Mouse (Mus musculus): ENCODE results near the gene Nup155. TPM values are rescaled to one million over a fixed set of nuclear protein-coding genes. Genes with fewer than 3 reads are reported as not detected.
A peak's percentile ranks its signal among the peaks of the same experiment; 100 is the strongest.
"Not testable (repeated sequence)": the region's sequence is repeated elsewhere in the genome, so short reads cannot be mapped to it uniquely, and the experiment has no call there.

Gene Nup155
- polyA plus RNA-seq (2015; fragmentation: Nextera tagmentation; extraction: Ambion mirVana) = 17.9 and 18.5 TPM in 2 replicates

- Histone ChIP-seq H3K4me3 (ENCODE audit: low read length) (peak within 1 kb of the TSS; percentile 82), H3K9ac (ENCODE audit: low read length) (peak within 1 kb of the TSS; percentile 88), H3K4me1 (replicated peaks; ENCODE audit: control insufficient read depth, insufficient read depth, low read length) (peaks cover 13% of the 10 kb centered on the region), H3K36me3 (ENCODE audit: control insufficient read depth, insufficient read depth, low read length) (peaks cover 18% of the 10 kb centered on the region), H3K9me3 (ENCODE audit: control insufficient read depth, low read length) (no peaks in the 10 kb centered on the region), H3K27me3 (ENCODE audit: control insufficient read depth, insufficient read depth, low read depth, low read length) (no peaks in the 10 kb centered on the region), H3K27ac (ENCODE audit: low read length) (peak within 1 kb of the TSS; percentile 79), H3K4me2 (ENCODE audit: low read depth, low read length) (peak within 1 kb of the TSS; percentile 89)
- ATAC-seq (ENCODE audit: low read depth) = peak; percentile 99
- under 1% methylated on average over 50 of the region's 54 CpGs for WGBS
Observed at GRCm38 (mm10) chr15:8108966-8109743, at the start of gene Nup155. Gene Nup155 (plus strand): TSS chr15:8109273.

DNA sequence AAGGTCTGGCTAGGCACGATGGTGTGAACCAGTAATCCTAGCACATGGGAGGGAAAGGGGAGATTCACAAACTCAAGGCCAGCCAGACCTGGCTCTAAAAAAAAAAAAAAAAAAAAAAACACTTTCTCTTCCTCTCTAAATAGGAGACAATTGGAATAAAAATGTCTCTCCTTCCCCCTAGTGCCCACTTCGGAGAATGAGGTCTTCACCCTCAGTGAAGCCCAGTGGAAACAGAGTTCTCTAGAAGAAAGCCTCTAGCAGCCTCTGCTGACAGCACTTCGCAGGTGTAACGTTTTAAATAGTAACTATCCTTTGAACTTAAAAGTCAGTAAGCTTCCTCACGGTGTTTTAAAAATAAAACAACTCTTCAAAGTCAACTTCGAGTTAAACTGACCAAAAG is 43.9 kb upstream of the Nup155 start:
- no peaks in the 10 kb centered on the region for H3K27me3 ChIP-seq (ENCODE audit: control insufficient read depth, insufficient read depth, low read depth, low read length)
- H3K4me2 ChIP-seq (ENCODE audit: low read depth, low read length) = no peak overlapping the region
- H3K4me3 ChIP-seq (ENCODE audit: low read length) = no peak overlapping the region
- no peaks in the 10 kb centered on the region for H3K9me3 ChIP-seq (ENCODE audit: control insufficient read depth, low read length)
- 58% methylated on average over 6 of the region's 6 CpGs for WGBS
- no peaks in the 10 kb centered on the region for H3K4me1 ChIP-seq (replicated peaks; ENCODE audit: control insufficient read depth, insufficient read depth, low read length)
- peaks cover 7% of the 10 kb centered on the region; the same call in 1 of the 2 replicates for H3K36me3 ChIP-seq (ENCODE audit: control insufficient read depth, insufficient read depth, low read length)
- no peak overlapping the region for H3K9ac ChIP-seq (ENCODE audit: low read length)
- no peak for ATAC-seq (ENCODE audit: low read depth)
- H3K27ac ChIP-seq (ENCODE audit: low read length) = no peak overlapping the region

- WGBS = 95% methylated on average over 3 of the region's 3 CpGs
- H3K4me1 ChIP-seq (replicated peaks; ENCODE audit: control insufficient read depth, insufficient read depth, low read length); H3K9me3 ChIP-seq (ENCODE audit: control insufficient read depth, low read length); H3K36me3 ChIP-seq (ENCODE audit: control insufficient read depth, insufficient read depth, low read length); ATAC-seq (ENCODE audit: low read depth); H3K4me3 ChIP-seq (ENCODE audit: low read length); H3K9ac ChIP-seq (ENCODE audit: low read length); H3K4me2 ChIP-seq (ENCODE audit: low read depth, low read length); H3K27me3 ChIP-seq (ENCODE audit: control insufficient read depth, insufficient read depth, low read depth, low read length); H3K27ac ChIP-seq (ENCODE audit: low read length): not testable (repeated sequence)
Observed at GRCm38 (mm10) chr15:8073159-8073558, 35.9 kb upstream of the Nup155 start.

DNA sequence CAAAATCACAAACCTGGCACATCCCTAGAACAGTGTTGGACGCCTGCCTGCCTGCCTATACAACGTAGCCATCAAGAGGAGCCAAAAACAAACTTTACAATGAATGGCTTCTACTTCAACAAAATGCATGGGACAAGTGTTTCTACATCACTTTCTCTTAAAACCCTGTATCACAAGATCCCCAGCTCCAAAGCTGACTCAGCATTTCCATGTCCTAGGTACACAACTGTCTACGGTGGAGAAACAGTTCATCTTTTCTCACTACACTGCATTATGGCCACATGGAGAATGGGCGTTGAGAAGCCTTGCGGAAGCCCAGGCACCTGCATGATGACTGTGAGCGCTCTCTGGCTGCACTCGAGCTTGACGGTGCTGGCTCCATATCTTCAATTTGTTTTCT is 26.9 kb upstream of the Nup155 start:
- Histone ChIP-seq H3K4me2 (ENCODE audit: low read depth, low read length) (no peak overlapping the region), H3K4me1 (replicated peaks; ENCODE audit: control insufficient read depth, insufficient read depth, low read length) (no peaks in the 10 kb centered on the region), H3K4me3 (ENCODE audit: low read length) (no peak overlapping the region), H3K9ac (ENCODE audit: low read length) (no peak overlapping the region), H3K27me3 (ENCODE audit: control insufficient read depth, insufficient read depth, low read depth, low read length) (no peaks in the 10 kb centered on the region), H3K9me3 (ENCODE audit: control insufficient read depth, low read length) (no peaks in the 10 kb centered on the region), H3K27ac (ENCODE audit: low read length) (no peak overlapping the region), H3K36me3 (ENCODE audit: control insufficient read depth, insufficient read depth, low read length) (peaks cover 6% of the 10 kb centered on the region)
- 91% methylated on average over 8 of the region's 8 CpGs for WGBS
- no peak for ATAC-seq (ENCODE audit: low read depth)

GRCm38 (mm10) chr15:8087293-8087692 is 21.8 kb upstream of the Nup155 start:
- Histone ChIP-seq H3K36me3 (ENCODE audit: control insufficient read depth, insufficient read depth, low read length) (peaks cover 6% of the 10 kb centered on the region; the same call in 1 of the 2 replicates), H3K9me3 (ENCODE audit: control insufficient read depth, low read length) (no peaks in the 10 kb centered on the region), H3K27me3 (ENCODE audit: control insufficient read depth, insufficient read depth, low read depth, low read length) (no peaks in the 10 kb centered on the region), H3K27ac (ENCODE audit: low read length) (no peak overlapping the region), H3K4me3 (ENCODE audit: low read length) (no peak overlapping the region), H3K9ac (ENCODE audit: low read length) (no peak overlapping the region), H3K4me1 (replicated peaks; ENCODE audit: control insufficient read depth, insufficient read depth, low read length) (no peaks in the 10 kb centered on the region), H3K4me2 (ENCODE audit: low read depth, low read length) (no peak overlapping the region)
- no peak for ATAC-seq (ENCODE audit: low read depth)
- WGBS = 89% methylated on average over 4 of the region's 4 CpGs

DNA sequence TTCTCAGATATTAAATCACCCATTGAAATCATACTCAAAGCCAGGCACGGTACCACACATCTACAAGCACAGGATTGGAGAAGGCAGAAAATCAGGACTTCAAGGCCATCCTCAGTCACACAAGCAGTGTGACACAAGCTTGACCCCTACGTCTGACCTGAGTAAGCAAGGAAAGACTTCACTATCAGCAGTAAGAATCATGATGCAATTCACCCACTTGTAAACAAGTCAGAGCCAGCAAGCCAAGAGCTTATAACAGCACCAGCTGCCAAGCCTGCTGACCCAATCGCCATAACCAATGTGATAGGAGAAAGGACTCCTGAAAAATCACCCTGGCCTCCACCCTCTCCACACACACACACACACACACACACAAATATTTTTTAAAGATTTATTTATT is 20.4 kb upstream of the Nup155 start:
- no peak for ATAC-seq (ENCODE audit: low read depth)
- WGBS = 70% methylated on average over 3 of the region's 3 CpGs
- H3K9ac ChIP-seq (ENCODE audit: low read length) = no peak overlapping the region

DNA sequence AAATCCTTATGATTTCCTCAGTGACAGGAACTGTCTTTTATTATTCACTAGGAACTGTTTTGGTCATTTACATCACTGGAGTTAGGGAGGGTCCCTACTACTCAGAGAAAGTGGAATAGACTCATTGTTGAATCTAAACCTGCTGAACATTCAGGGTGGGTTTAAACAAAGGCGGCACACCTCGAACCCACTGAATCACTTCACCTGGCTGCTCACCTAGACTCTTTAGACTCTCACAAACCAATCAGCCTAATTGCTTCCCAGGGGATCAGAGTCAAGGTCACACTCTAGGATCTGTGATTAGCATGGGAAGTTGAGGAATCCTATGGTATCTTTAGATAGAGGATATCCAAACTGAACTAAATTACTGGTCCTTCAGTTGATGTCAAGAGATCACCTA is 18.4 kb upstream of the Nup155 start:
- WGBS = 93% methylated on average over 2 of the region's 2 CpGs
- H3K27me3 ChIP-seq (ENCODE audit: control insufficient read depth, insufficient read depth, low read depth, low read length) = no peaks in the 10 kb centered on the region

More for the DNA sequence above, 20.4 kb upstream of the Nup155 start:
- Histone ChIP-seq H3K27me3 (ENCODE audit: control insufficient read depth, insufficient read depth, low read depth, low read length) (no peaks in the 10 kb centered on the region), H3K36me3 (ENCODE audit: control insufficient read depth, insufficient read depth, low read length) (peaks cover 9% of the 10 kb centered on the region; the same call in 1 of the 2 replicates), H3K27ac (ENCODE audit: low read length) (no peak overlapping the region), H3K4me3 (ENCODE audit: low read length) (no peak overlapping the region), H3K4me1 (replicated peaks; ENCODE audit: control insufficient read depth, insufficient read depth, low read length) (no peaks in the 10 kb centered on the region), H3K9me3 (ENCODE audit: control insufficient read depth, low read length) (no peaks in the 10 kb centered on the region), H3K4me2 (ENCODE audit: low read depth, low read length) (no peak overlapping the region)

GRCm38 (mm10) chr15:8092668-8093067 is 16.4 kb upstream of the Nup155 start:
- not testable (repeated sequence) for H3K9ac ChIP-seq (ENCODE audit: low read length); H3K27me3 ChIP-seq (ENCODE audit: control insufficient read depth, insufficient read depth, low read depth, low read length); ATAC-seq (ENCODE audit: low read depth); H3K4me3 ChIP-seq (ENCODE audit: low read length); H3K9me3 ChIP-seq (ENCODE audit: control insufficient read depth, low read length); H3K27ac ChIP-seq (ENCODE audit: low read length); H3K4me1 ChIP-seq (replicated peaks; ENCODE audit: control insufficient read depth, insufficient read depth, low read length); H3K4me2 ChIP-seq (ENCODE audit: low read depth, low read length)
- WGBS = 63% methylated on average over 1 of the region's 1 CpGs
- H3K36me3 ChIP-seq (ENCODE audit: control insufficient read depth, insufficient read depth, low read length) = peaks cover 14% of the 10 kb centered on the region; the same call in 1 of the 2 replicates

More for the DNA sequence above, 18.4 kb upstream of the Nup155 start:
- H3K27ac ChIP-seq (ENCODE audit: low read length) = no peak overlapping the region
- H3K4me1 ChIP-seq (replicated peaks; ENCODE audit: control insufficient read depth, insufficient read depth, low read length) = no peaks in the 10 kb centered on the region
- no peaks in the 10 kb centered on the region for H3K9me3 ChIP-seq (ENCODE audit: control insufficient read depth, low read length)
- ATAC-seq (ENCODE audit: low read depth) = no peak
- no peak overlapping the region for H3K4me2 ChIP-seq (ENCODE audit: low read depth, low read length)
- H3K36me3 ChIP-seq (ENCODE audit: control insufficient read depth, insufficient read depth, low read length) = peaks cover 14% of the 10 kb centered on the region; the same call in 1 of the 2 replicates
- no peak overlapping the region for H3K4me3 ChIP-seq (ENCODE audit: low read length)
- H3K9ac ChIP-seq (ENCODE audit: low read length) = no peak overlapping the region

DNA sequence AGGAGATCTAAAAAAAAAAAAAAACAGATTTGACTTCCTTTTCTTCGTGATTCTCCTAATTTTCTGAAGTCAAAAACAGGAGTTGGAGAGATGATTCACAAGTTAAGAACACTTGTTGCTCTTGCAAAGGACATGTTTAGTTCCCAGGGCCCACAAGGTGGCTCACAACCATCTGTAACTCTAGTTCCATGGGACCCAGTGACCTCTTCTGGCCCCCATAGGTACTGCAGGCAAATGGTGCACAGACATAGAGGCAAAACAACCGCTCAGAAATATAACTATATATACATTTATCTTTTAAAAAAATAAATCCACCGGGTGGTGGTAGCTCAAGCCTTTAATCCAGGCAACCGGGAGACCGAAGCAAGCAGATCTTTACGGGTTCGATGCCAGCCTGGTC is 11.2 kb upstream of the Nup155 start:
- Histone ChIP-seq H3K4me1 (replicated peaks; ENCODE audit: control insufficient read depth, insufficient read depth, low read length) (0 out of 2 replicates have a peak, but pooled peaks cover 4% of the 10 kb centered on the region), H3K27ac (ENCODE audit: low read length) (no peak overlapping the region), H3K4me3 (ENCODE audit: low read length) (peak overlapping the region; percentile 10; the same call in 1 of the 2 replicates), H3K4me2 (ENCODE audit: low read depth, low read length) (peak overlapping the region; percentile 37; the same call in 1 of the 2 replicates), H3K9ac (ENCODE audit: low read length) (no peak overlapping the region), H3K9me3 (ENCODE audit: control insufficient read depth, low read length) (no peaks in the 10 kb centered on the region), H3K27me3 (ENCODE audit: control insufficient read depth, insufficient read depth, low read depth, low read length) (no peaks in the 10 kb centered on the region), H3K36me3 (ENCODE audit: control insufficient read depth, insufficient read depth, low read length) (peaks cover 8% of the 10 kb centered on the region; the same call in 1 of the 2 replicates)
- ATAC-seq (ENCODE audit: low read depth) = no peak
- WGBS = 24% methylated on average over 7 of the region's 7 CpGs
